Mouse (Mus musculus): Measurements from ENCODE around the gene Sgf29.

- no peak for TF ChIP-seq CTCF (IDR thresholded peaks at IDR 0.05; ENCODE audit: insufficient read depth, low read length)
- TF ChIP-seq POLR2A (IDR thresholded peaks at IDR 0.05; ENCODE audit: borderline replicate concordance, extremely low read depth, low read depth, low read length) = no peak
These were observed 13.7 kb upstream of the Sgf29 start for GRCm38 (mm10) chr7:126635375-126635774.

Data from lung, adult 2 months (tissue).